Mouse (Mus musculus): ENCODE measurements around the gene Sacm1l.

Sacm1l gene

GRCm38 (mm10) chr9:123509638-123510604 is 19.6 kb upstream of the Sacm1l start:
- DNase-seq: peak in 1 of 2 experiments; percentile 20

GRCm38 (mm10) chr9:123510926-123511325 is 18.6 kb upstream of the Sacm1l start:
- DNase-seq: no peak

GRCm38 (mm10) chr9:123512482-123512881 is 17.1 kb upstream of the Sacm1l start:
- no peak for DNase-seq

- no peak for DNase-seq
These were observed 14.5 kb upstream of the Sacm1l start for GRCm38 (mm10) chr9:123515087-123515486.

- DNase-seq: no peak
These were observed 12.7 kb upstream of the Sacm1l start for GRCm38 (mm10) chr9:123516641-123517385.

GRCm38 (mm10) chr9:123518969-123519894 is 10.3 kb upstream of the Sacm1l start:
- no peak for DNase-seq

GRCm38 (mm10) chr9:123520735-123521134 is 8.8 kb upstream of the Sacm1l start:
- no peak for DNase-seq

GRCm38 (mm10) chr9:123523676-123524075 is 5.9 kb upstream of the Sacm1l start:
- DNase-seq: peak; percentile 55 to 58

GRCm38 (mm10) chr9:123525095-123525494 is 4.5 kb upstream of the Sacm1l start:
- DNase-seq: peak; percentile 63 to 74

- no peak for DNase-seq
These were observed 3.1 kb upstream of the Sacm1l start for GRCm38 (mm10) chr9:123526502-123526901.

- no peak for DNase-seq
These were observed 1.3 kb upstream of the Sacm1l start for GRCm38 (mm10) chr9:123528087-123528925.

- peak; percentile 45 to 62 for DNase-seq
These were observed 648 bp upstream of the Sacm1l start for GRCm38 (mm10) chr9:123528926-123529295.

- DNase-seq: no peak
These were observed 558 bp downstream of the Sacm1l start for GRCm38 (mm10) chr9:123530158-123530475.

GRCm38 (mm10) chr9:123530566-123531130 is 1.1 kb downstream of the Sacm1l start:
- DNase-seq: no peak

GRCm38 (mm10) chr9:123531234-123531633 is 1.7 kb downstream of the Sacm1l start:
- no peak for DNase-seq

GRCm38 (mm10) chr9:123536613-123537012 is 7.1 kb downstream of the Sacm1l start:
- no peak for DNase-seq

GRCm38 (mm10) chr9:123538189-123538588 is 8.6 kb downstream of the Sacm1l start:
- DNase-seq: no peak

GRCm38 (mm10) chr9:123539093-123539492 is 9.5 kb downstream of the Sacm1l start:
- no peak for DNase-seq

GRCm38 (mm10) chr9:123539823-123540222 is 10.3 kb downstream of the Sacm1l start:
- DNase-seq: peak; percentile 35 to 65

GRCm38 (mm10) chr9:123554599-123554998 is 25.0 kb downstream of the Sacm1l start:
- no peak for DNase-seq
